In genomic region chr7:112743621-112744395, GRCm38 (mm10) we compare ENCODE assay signal across 9 mouse cellular contexts.
A peak's percentile ranks its signal among the peaks of the same experiment; 100 is the strongest.
DNase-seq lines count a peak whose midpoint lies in the region; ATAC-seq and TF ChIP-seq lines count a peak whose summit lies in the region.
"Had no signal": no experiment of that assay in that cellular context is flagged by ENCODE, and none has a peak within 500 bp of the region (broad histone marks: within the 10 kb centered on the region; RNA-seq: fewer than 3 reads in every experiment).

No protein-coding gene starts in this region.

- H3K4me3 ChIP-seq in gastrocnemius, adult 2 months = peak overlapping the region; percentile 72
- H3K4me3 ChIP-seq in intestine, embryonic 14.5 days (ENCODE audit: low read depth, low read length) = no peak overlapping the region
- no peak overlapping the region for H3K4me3 ChIP-seq in liver, embryonic 15.5 days (replicated peaks)

- peak; percentile 79 for DNase-seq in left cerebral cortex, postnatal 4 days
- no peak for DNase-seq in left cerebral cortex, adult 18-20 months (ENCODE audit: low spot score in 2 of 2)
- DNase-seq in gastrocnemius, adult 2 months = peak; percentile 89
- DNase-seq in intestine, embryonic 14.5 days (ENCODE audit: low spot score) = peak; percentile 79
- DNase-seq in retina, postnatal 1 day = peak; percentile 82
- DNase-seq in thymus, postnatal 4 days = no peak

- 4% methylated on average over 11 of the region's 11 CpGs for WGBS in intestine, embryonic 14.5 days
- 7% methylated on average over 11 of the region's 11 CpGs for WGBS in liver, embryonic 15.5 days (ENCODE audit: insufficient replicate concordance)

- H3K9ac ChIP-seq in intestine, embryonic 14.5 days (ENCODE audit: low read length) = peak overlapping the region; percentile 38
- no peak overlapping the region for H3K9ac ChIP-seq in liver, embryonic 15.5 days

- no peaks in the 10 kb centered on the region for H3K9me3 ChIP-seq in intestine, embryonic 14.5 days (ENCODE audit: control insufficient read depth, low read length)
- H3K9me3 ChIP-seq in liver, embryonic 15.5 days (replicated peaks) = no peaks in the 10 kb centered on the region

- H3K27ac ChIP-seq in gastrocnemius, adult 2 months = peak overlapping the region; percentile 93
- H3K27ac ChIP-seq in intestine, embryonic 14.5 days (ENCODE audit: low read depth) = peak overlapping the region; percentile 51; the same call in 1 of the 2 replicates
- no peak overlapping the region for H3K27ac ChIP-seq in liver, embryonic 15.5 days (replicated peaks)

- peak; percentile 70 for ATAC-seq in intestine, embryonic 14.5 days (replicated peaks; ENCODE audit: low FRiP score, low TSS enrichment, low read depth)
- ATAC-seq in liver, embryonic 15.5 days (ENCODE audit: insufficient read depth) = no peak
- no peak for ATAC-seq in activated CD4-positive, CD25-positive, alpha-beta regulatory T cell, adult 4 months

- 0 out of 2 replicates have a peak overlapping the region, but pooled peaks have one; percentile 12 for H3K4me2 ChIP-seq in intestine, embryonic 14.5 days (ENCODE audit: low read length)
- peak overlapping the region; percentile 30 for H3K4me2 ChIP-seq in liver, embryonic 15.5 days

- peaks cover 40% of the 10 kb centered on the region for H3K4me1 ChIP-seq in intestine, embryonic 14.5 days (replicated peaks; ENCODE audit: control insufficient read depth, insufficient read depth, low read length)
- 0 out of 2 replicates have a peak, but pooled peaks cover 10% of the 10 kb centered on the region for H3K4me1 ChIP-seq in liver, embryonic 15.5 days (replicated peaks)

- no peaks in the 10 kb centered on the region for H3K36me3 ChIP-seq in intestine, embryonic 14.5 days (ENCODE audit: control insufficient read depth, insufficient read depth, low read length)
- no peaks in the 10 kb centered on the region for H3K36me3 ChIP-seq in liver, embryonic 15.5 days (replicated peaks)

- intact Hi-C loops in left cerebral cortex, postnatal 4 days (cut with DNase I) = no loop called here
- intact Hi-C loops in gastrocnemius, adult 2 months (cut with DNase I) = loop anchor here (5.0 kb wide), 2 partner anchors 47 to 62 kb away; no protein-coding TSS in a partner anchor

- no peak for TF ChIP-seq CTCF in gastrocnemius, adult 2 months (IDR thresholded peaks at IDR 0.05)

- H3K27me3 ChIP-seq in intestine, embryonic 14.5 days (replicated peaks; ENCODE audit: control insufficient read depth, insufficient read depth, low read length) = no peaks in the 10 kb centered on the region
- 0 out of 2 replicates have a peak, but pooled peaks cover 3% of the 10 kb centered on the region for H3K27me3 ChIP-seq in liver, embryonic 15.5 days
- H3K27me3 ChIP-seq: CH12.LX had no signal

Comparison
In these comparisons a context has a peak if more than half of its experiments do, and no peak if none do; other contexts are left out.
1. DNase-seq: peak in left cerebral cortex, postnatal 4 days (single experiment), gastrocnemius, adult 2 months (single experiment), intestine, embryonic 14.5 days (single experiment) and retina, postnatal 1 day (single experiment); none in left cerebral cortex, adult 18-20 months (0 of 2) and thymus, postnatal 4 days (single experiment).